Mouse (Mus musculus): ENCODE results near the gene Arrdc2. TPM values are rescaled to one million over a fixed set of nuclear protein-coding genes. Genes with fewer than 3 reads are reported as not detected.

Gene Arrdc2
- total and polyA plus RNA-seq, 3 experiments, result 13.1 to 22.5 TPM; not detected in 1

GRCm38 (mm10) chr8:70851837-70852236 lies 12.3 kb upstream of the Arrdc2 start:
- H3K27ac ChIP-seq (ENCODE audit: control insufficient read depth, low read depth, low read length), result no peak overlapping the region
- no peak for DNase-seq (ENCODE audit: low read depth, low spot score)
- H3K4me1 ChIP-seq (ENCODE audit: control insufficient read depth in 1 of 2, insufficient read depth in 2 of 2, low read length in 2 of 2), result peaks cover 0 to 16% of the 10 kb centered on the region in 2 experiments; a peak in 3 of 4 replicates
- H3K4me3 ChIP-seq (ENCODE audit: control insufficient read depth in 1 of 2, insufficient read depth in 1 of 2, low read depth in 2 of 2, low read length in 2 of 2), result no peak overlapping the region
- H3K36me3 ChIP-seq (ENCODE audit: control insufficient read depth in 1 of 2, insufficient read depth in 2 of 2, low read length in 2 of 2), result no peaks in the 10 kb centered on the region
- H3K27me3 ChIP-seq (ENCODE audit: control insufficient read depth in 1 of 2, insufficient read depth in 2 of 2, low read length in 2 of 2), result no peaks in the 10 kb centered on the region
- H3K79me2 ChIP-seq (ENCODE audit: control insufficient read depth, insufficient read depth, low read length, poor library complexity), result no peaks in the 10 kb centered on the region; the same call in 1 of the 2 replicates
- no peaks in the 10 kb centered on the region for H3K9me3 ChIP-seq (replicated peaks; ENCODE audit: insufficient read depth, low read length)
- H3K9ac ChIP-seq (ENCODE audit: control insufficient read depth, low read depth, low read length, poor library complexity, severe bottlenecking), result no peak overlapping the region
- TF ChIP-seq CHD2 (IDR thresholded peaks at IDR 0.05; ENCODE audit: low read length), result no peak
- no peak for TF ChIP-seq JUND (IDR thresholded peaks at IDR 0.05; ENCODE audit: low read depth, low read length)
- no peak for TF ChIP-seq USF2 (IDR thresholded peaks at IDR 0.05; ENCODE audit: borderline replicate concordance in 1 of 2, insufficient read depth in 1 of 2, low read depth in 1 of 2, low read length in 2 of 2)
- no peak for TF ChIP-seq MYB (IDR thresholded peaks at IDR 0.05; ENCODE audit: low read depth, low read length)
- no peak for TF ChIP-seq SIN3A (IDR thresholded peaks at IDR 0.05; ENCODE audit: low read length)
- TF ChIP-seq UBTF (IDR thresholded peaks at IDR 0.05; ENCODE audit: borderline replicate concordance, insufficient read depth, low read depth, low read length), result no peak
- TF ChIP-seq GABPA (IDR thresholded peaks at IDR 0.05; ENCODE audit: low read depth, low read length), result no peak
- no peak for TF ChIP-seq E2F4 (IDR thresholded peaks at IDR 0.05; ENCODE audit: borderline replicate concordance, low read depth, low read length)
- TF ChIP-seq EP300 (IDR thresholded peaks at IDR 0.05; ENCODE audit: low read depth in 1 of 2, low read length in 2 of 2), result no peak
- TF ChIP-seq MAZ (IDR thresholded peaks at IDR 0.05; ENCODE audit: low read depth, low read length), result no peak
- TF ChIP-seq MYC (IDR thresholded peaks at IDR 0.05; ENCODE audit: low read depth, low read length), result no peak
- no peak for TF ChIP-seq ZMIZ1 (IDR thresholded peaks at IDR 0.05; ENCODE audit: low read depth, low read length)
- no peak for TF ChIP-seq MEF2A (IDR thresholded peaks at IDR 0.05; ENCODE audit: extremely low read depth, insufficient replicate concordance, low read depth, low read length, poor library complexity, severe bottlenecking)
- no peak for TF ChIP-seq ZNF384 (IDR thresholded peaks at IDR 0.05; ENCODE audit: low read depth, low read length)

GRCm38 (mm10) chr8:70850947-70851346 lies 11.4 kb upstream of the Arrdc2 start:
- no peaks in the 10 kb centered on the region for H3K36me3 ChIP-seq (ENCODE audit: control insufficient read depth in 1 of 2, insufficient read depth in 2 of 2, low read length in 2 of 2)
- no peak for DNase-seq (ENCODE audit: low read depth, low spot score)

More at GRCm38 (mm10) chr8:70850947-70851346, 11.4 kb upstream of the Arrdc2 start:
- Histone ChIP-seq H3K27me3 (ENCODE audit: control insufficient read depth in 1 of 2, insufficient read depth in 2 of 2, low read length in 2 of 2) (no peaks in the 10 kb centered on the region), H3K4me3 (ENCODE audit: control insufficient read depth in 1 of 2, insufficient read depth in 1 of 2, low read depth in 2 of 2, low read length in 2 of 2) (no peak overlapping the region), H3K9me3 (replicated peaks; ENCODE audit: insufficient read depth, low read length) (no peaks in the 10 kb centered on the region), H3K79me2 (ENCODE audit: control insufficient read depth, insufficient read depth, low read length, poor library complexity) (no peaks in the 10 kb centered on the region), H3K27ac (ENCODE audit: control insufficient read depth, low read depth, low read length) (no peak overlapping the region), H3K9ac (ENCODE audit: control insufficient read depth, low read depth, low read length, poor library complexity, severe bottlenecking) (no peak overlapping the region), H3K4me1 (ENCODE audit: control insufficient read depth in 1 of 2, insufficient read depth in 2 of 2, low read length in 2 of 2) (peaks cover 0 to 10% of the 10 kb centered on the region in 2 experiments; a peak in 3 of 4 replicates)
- no peak for TF ChIP-seq ZKSCAN1 (IDR thresholded peaks at IDR 0.05; ENCODE audit: low read depth, low read length)

All from MEL (cell line).